8 mouse cellular contexts compared by ENCODE assay signal in genomic region chr5:134341321-134341720, GRCm38 (mm10). TPM values are rescaled to one million over a fixed set of nuclear protein-coding genes. Genes with fewer than 3 reads are reported as not detected.
A peak's percentile ranks its signal among the peaks of the same experiment; 100 is the strongest.
DNase-seq lines count a peak whose midpoint lies in the region; ATAC-seq and TF ChIP-seq lines count a peak whose summit lies in the region.

No protein-coding gene starts in this region.

- H3K4me2 ChIP-seq in kidney, embryonic 14.5 days (replicated peaks; ENCODE audit: low read depth, low read length) = no peak overlapping the region

- H3K4me3 ChIP-seq in kidney, adult 2 months (ENCODE audit: insufficient read depth, low read depth, low read length) = no peak overlapping the region
- no peak overlapping the region for H3K4me3 ChIP-seq in kidney, embryonic 14.5 days (ENCODE audit: low read length)
- H3K4me3 ChIP-seq in E14TG2a.4 (replicated peaks; ENCODE audit: low read length) = peak overlapping the region; percentile 72

- 46% methylated on average over 10 of the region's 10 CpGs for WGBS in kidney, adult 2 months
- WGBS in kidney, embryonic 14.5 days = 66% methylated on average over 10 of the region's 10 CpGs

- TF ChIP-seq CTCF in kidney, adult 2 months (conservative IDR thresholded peaks at IDR 0.05; ENCODE audit: insufficient read depth, insufficient read length, low read depth, low read length) = peak; percentile 56
- peak; percentile 12; the same call in 1 of the 2 replicates for TF ChIP-seq CTCF in E14TG2a.4 (conservative IDR thresholded peaks at IDR 0.05; ENCODE audit: low read length)

- H3K9ac ChIP-seq in kidney, embryonic 14.5 days (ENCODE audit: low read depth, low read length) = no peak overlapping the region

- DNase-seq in kidney, adult 2 months = peak; percentile 29
- peak; percentile 20 to 26 for DNase-seq in B cell, adult 2 months
- DNase-seq in c-Kit-positive CD71-positive TER-119-positive erythroid progenitor cells, embryonic 14.5 days (ENCODE audit: low spot score) = no peak
- no peak for DNase-seq in frontal cortex, postnatal 25 days (ENCODE audit: low spot score in 2 of 2)
- no peak for DNase-seq in heart, adult 8-10 months (ENCODE audit: low spot score)

- no peak overlapping the region for H3K27ac ChIP-seq in kidney, adult 2 months (ENCODE audit: insufficient read depth, low read depth, low read length)
- no peak overlapping the region for H3K27ac ChIP-seq in kidney, embryonic 14.5 days (ENCODE audit: low read depth, low read length)

- TF ChIP-seq POLR2A in kidney, adult 2 months (IDR thresholded peaks at IDR 0.05; ENCODE audit: low read depth, low read length) = no peak

- H3K36me3 ChIP-seq in kidney, adult 2 months (ENCODE audit: control insufficient read depth, insufficient read depth, low read length) = no peaks in the 10 kb centered on the region
- no peaks in the 10 kb centered on the region for H3K36me3 ChIP-seq in kidney, embryonic 14.5 days (ENCODE audit: control insufficient read depth, insufficient read depth, low read length)
- H3K36me3 ChIP-seq in E14TG2a.4 (ENCODE audit: insufficient read depth, low read length) = no peaks in the 10 kb centered on the region

- 0 out of 2 replicates have a peak, but pooled peaks cover 4% of the 10 kb centered on the region for H3K4me1 ChIP-seq in kidney, adult 2 months (ENCODE audit: control insufficient read depth, insufficient read depth, low read length)
- H3K4me1 ChIP-seq in kidney, embryonic 14.5 days (ENCODE audit: control insufficient read depth, insufficient read depth, low read length) = no peaks in the 10 kb centered on the region
- H3K4me1 ChIP-seq in E14TG2a.4 (replicated peaks; ENCODE audit: low read depth, low read length) = peaks cover 82% of the 10 kb centered on the region

- H3K27me3 ChIP-seq in kidney, adult 2 months (replicated peaks; ENCODE audit: control insufficient read depth, insufficient read depth, low read length) = no peaks in the 10 kb centered on the region
- no peaks in the 10 kb centered on the region for H3K27me3 ChIP-seq in kidney, embryonic 14.5 days (ENCODE audit: control insufficient read depth, insufficient read depth, low read length)
- H3K27me3 ChIP-seq in E14TG2a.4 (ENCODE audit: insufficient read depth, low read length) = no peaks in the 10 kb centered on the region

- no peaks in the 10 kb centered on the region for H3K9me3 ChIP-seq in kidney, embryonic 14.5 days (ENCODE audit: control insufficient read depth, low read length)
- peaks cover 2% of the 10 kb centered on the region; the same call in 1 of the 2 replicates for H3K9me3 ChIP-seq in E14TG2a.4 (ENCODE audit: low read length)

- ATAC-seq in kidney, embryonic 14.5 days (ENCODE audit: low FRiP score, low TSS enrichment) = no peak
- ATAC-seq in inflammation-experienced regulatory T-cells, adult 6 months = peak; percentile 83

RNA-seq across cellular contexts. Expression of gene Gtf2i, which starts 26.8 kb away (rescaled TPM):
- polyA plus RNA-seq in kidney, adult 2 months (2012; rRNA removed) = 86.4 and 103 TPM in 2 replicates
- polyA plus RNA-seq in kidney, embryonic 14.5 days (2014; fragmentation: Nextera tagmentation; extraction: Ambion mirVana) = 131 and 196 TPM in 2 replicates
- polyA plus RNA-seq in inflammation-experienced regulatory T-cells, adult 6 months (2017; shearing (Covaris generic)) = 10 to 100 TPM; 91.5 to 97.5 (median 94.5) TPM
- 100 to 1,000 TPM; 183 to 210 (median 205) TPM for total RNA-seq in heart, adult 8-10 months (2022)

Comparison
In these comparisons a context has a peak if more than half of its experiments do, and no peak if none do; other contexts are left out.
1. DNase-seq: peak in kidney, adult 2 months (single experiment) and B cell, adult 2 months (2 of 2); none in c-Kit-positive CD71-positive TER-119-positive erythroid progenitor cells, embryonic 14.5 days (single experiment), frontal cortex, postnatal 25 days (0 of 2) and heart, adult 8-10 months (single experiment).